ENCODE assay signal across 8 mouse cellular contexts in the genomic region with DNA sequence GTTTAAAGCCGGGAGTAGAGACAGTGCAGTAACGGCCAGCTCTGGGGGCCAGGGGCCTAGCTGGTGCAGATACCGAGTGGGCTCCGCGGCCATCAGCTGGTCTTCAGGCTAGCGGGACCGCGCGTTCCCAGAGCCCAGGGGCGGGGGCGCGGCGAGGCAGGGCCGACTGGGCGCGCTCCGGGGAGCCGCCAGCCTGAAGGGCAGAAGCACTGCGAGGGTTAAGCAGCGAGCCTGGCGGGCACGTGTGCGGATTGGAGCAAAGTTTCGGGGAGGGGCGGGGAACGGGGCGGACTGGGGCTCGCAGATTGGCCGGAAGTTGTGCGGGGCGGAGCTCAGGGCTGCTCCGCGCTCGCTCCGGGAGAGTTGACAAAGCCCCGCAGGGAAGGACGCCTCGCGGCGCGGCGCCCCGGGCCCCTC. TPM values are rescaled to one million over a fixed set of nuclear protein-coding genes. Genes with fewer than 3 reads are reported as not detected.
DNase-seq lines count a peak whose midpoint lies in the region; ATAC-seq and TF ChIP-seq lines count a peak whose summit lies in the region.

No protein-coding gene starts in this region.

- peak overlapping the region; percentile 98 for H3K4me2 ChIP-seq in hindbrain, embryonic 16.5 days (ENCODE audit: low read length)
- peak overlapping the region; percentile 88 for H3K4me2 ChIP-seq in midbrain, embryonic 12.5 days (replicated peaks)

- intact Hi-C loops in gastrocnemius, adult 2 months (cut with DNase I) = loop anchor here (2.0 kb wide), 1 partner anchor 65 kb away; a partner anchor contains a TSS

- H3K9me3 ChIP-seq in hindbrain, embryonic 16.5 days (ENCODE audit: control insufficient read depth, low read length) = no peaks in the 10 kb centered on the region
- no peaks in the 10 kb centered on the region for H3K9me3 ChIP-seq in limb, embryonic 10.5 days (replicated peaks)
- no peaks in the 10 kb centered on the region for H3K9me3 ChIP-seq in midbrain, embryonic 12.5 days

- WGBS in hindbrain, embryonic 16.5 days = under 1% methylated on average over 38 of the region's 43 CpGs
- WGBS in limb, embryonic 10.5 days = 1% methylated on average over 43 of the region's 43 CpGs
- WGBS in midbrain, embryonic 12.5 days = 0% methylated on average over 23 of the region's 43 CpGs

- H3K9ac ChIP-seq in hindbrain, embryonic 16.5 days (ENCODE audit: low read depth, low read length) = peak overlapping the region; percentile 66
- H3K9ac ChIP-seq in midbrain, embryonic 12.5 days (replicated peaks) = peak overlapping the region; percentile 80

- H3K36me3 ChIP-seq in hindbrain, embryonic 16.5 days (ENCODE audit: control insufficient read depth, insufficient read depth, low read length) = no peaks in the 10 kb centered on the region
- peaks cover 30% of the 10 kb centered on the region for H3K36me3 ChIP-seq in limb, embryonic 10.5 days
- H3K36me3 ChIP-seq in midbrain, embryonic 12.5 days = no peaks in the 10 kb centered on the region

- H3K4me3 ChIP-seq in gastrocnemius, adult 2 months = peak overlapping the region; percentile 91
- peak overlapping the region; percentile 90 for H3K4me3 ChIP-seq in hindbrain, embryonic 16.5 days (ENCODE audit: low read length)
- peak overlapping the region; percentile 88 for H3K4me3 ChIP-seq in limb, embryonic 10.5 days
- peak overlapping the region; percentile 88 for H3K4me3 ChIP-seq in midbrain, embryonic 12.5 days

- peak; percentile 84 for DNase-seq in T-cell, adult 2 months (ENCODE audit: low spot score)
- peak; percentile 64 to 71 for DNase-seq in cerebellum, postnatal 14 days
- peak; percentile 93 for DNase-seq in gastrocnemius, adult 2 months
- DNase-seq in limb, embryonic 10.5 days (ENCODE audit: low spot score) = peak; percentile 95
- peak; percentile 77 for DNase-seq in skeletal muscle tissue, adult 2 months (ENCODE audit: low read depth, low spot score)
- peak; percentile 94 for DNase-seq in yolk sac, embryonic 10.5 days (ENCODE audit: low spot score)

- H3K27me3 ChIP-seq in hindbrain, embryonic 16.5 days (replicated peaks; ENCODE audit: control insufficient read depth, insufficient read depth, low read length) = peaks cover 25% of the 10 kb centered on the region
- H3K27me3 ChIP-seq in limb, embryonic 10.5 days (ENCODE audit: low read depth, poor library complexity, severe bottlenecking) = peaks cover 18% of the 10 kb centered on the region
- H3K27me3 ChIP-seq in midbrain, embryonic 12.5 days = peaks cover 34% of the 10 kb centered on the region

- TF ChIP-seq CTCF in gastrocnemius, adult 2 months (IDR thresholded peaks at IDR 0.05) = no peak

- peak; percentile 93 for ATAC-seq in hindbrain, embryonic 16.5 days
- peak; percentile 95 for ATAC-seq in midbrain, embryonic 12.5 days (ENCODE audit: low FRiP score, low read depth)

- H3K27ac ChIP-seq in gastrocnemius, adult 2 months = peak overlapping the region; percentile 81
- H3K27ac ChIP-seq in hindbrain, embryonic 16.5 days (ENCODE audit: low read depth, low read length) = no peak overlapping the region
- H3K27ac ChIP-seq in limb, embryonic 10.5 days = peak overlapping the region; percentile 94
- 0 out of 2 replicates have a peak overlapping the region, but pooled peaks have one; percentile 16 for H3K27ac ChIP-seq in midbrain, embryonic 12.5 days (replicated peaks)

- H3K4me1 ChIP-seq in hindbrain, embryonic 16.5 days (ENCODE audit: control insufficient read depth, insufficient read depth, low read depth, low read length) = peaks cover 18% of the 10 kb centered on the region
- peaks cover 64% of the 10 kb centered on the region for H3K4me1 ChIP-seq in limb, embryonic 10.5 days
- H3K4me1 ChIP-seq in midbrain, embryonic 12.5 days = peaks cover 35% of the 10 kb centered on the region

RNA-seq across cellular contexts. Expression of a gene that starts 1.7 kb away (rescaled TPM):
- 10 to 100 TPM; 18.0 to 45.2 TPM for total RNA-seq in gastrocnemius, adult 2 months (2021)
- polyA plus RNA-seq in hindbrain, embryonic 16.5 days (2015; fragmentation: Nextera tagmentation; extraction: Ambion mirVana) = 4.7 and 4.8 TPM in 2 replicates
- polyA plus RNA-seq in limb, embryonic 10.5 days (2016; fragmentation: Nextera tagmentation; extraction: Ambion mirVana) = 35.9 and 43.1 TPM in 2 replicates
- 16.9 and 19.6 TPM in 2 replicates for polyA plus RNA-seq in midbrain, embryonic 12.5 days (2016; fragmentation: Nextera tagmentation; extraction: Ambion mirVana)

RNA-seq across cellular contexts. Expression of a gene that starts 18.5 kb away (rescaled TPM):
- total RNA-seq in gastrocnemius, adult 2 months (2021) = not detected
- 3.6 and 3.9 TPM in 2 replicates for polyA plus RNA-seq in hindbrain, embryonic 16.5 days (2015; fragmentation: Nextera tagmentation; extraction: Ambion mirVana)
- polyA plus RNA-seq in limb, embryonic 10.5 days (2016; fragmentation: Nextera tagmentation; extraction: Ambion mirVana) = 0.43 and 0.61 TPM in 2 replicates
- 1.7 and 1.9 TPM in 2 replicates for polyA plus RNA-seq in midbrain, embryonic 12.5 days (2016; fragmentation: Nextera tagmentation; extraction: Ambion mirVana)

RNA-seq across cellular contexts. Expression of a gene that starts 24.4 kb away (rescaled TPM):
- 1 to 10 TPM; 3.9 to 4.6 TPM for total RNA-seq in gastrocnemius, adult 2 months (2021)
- polyA plus RNA-seq in hindbrain, embryonic 16.5 days (2015; fragmentation: Nextera tagmentation; extraction: Ambion mirVana) = 26.6 and 33.4 TPM in 2 replicates
- polyA plus RNA-seq in limb, embryonic 10.5 days (2016; fragmentation: Nextera tagmentation; extraction: Ambion mirVana) = 10.6 and 13.4 TPM in 2 replicates
- polyA plus RNA-seq in midbrain, embryonic 12.5 days (2016; fragmentation: Nextera tagmentation; extraction: Ambion mirVana) = 21.2 and 21.7 TPM in 2 replicates

RNA-seq across cellular contexts. Expression of a gene that starts 33.7 kb away (rescaled TPM):
- 10 to 100 TPM; 11.8 to 12.5 TPM for total RNA-seq in gastrocnemius, adult 2 months (2021)
- 13.3 and 13.7 TPM in 2 replicates for polyA plus RNA-seq in hindbrain, embryonic 16.5 days (2015; fragmentation: Nextera tagmentation; extraction: Ambion mirVana)
- polyA plus RNA-seq in limb, embryonic 10.5 days (2016; fragmentation: Nextera tagmentation; extraction: Ambion mirVana) = 9.6 and 11.8 TPM in 2 replicates
- 12.3 and 12.8 TPM in 2 replicates for polyA plus RNA-seq in midbrain, embryonic 12.5 days (2016; fragmentation: Nextera tagmentation; extraction: Ambion mirVana)
